Mouse (Mus musculus) cerebellum, adult 18-20 months (tissue): ENCODE data around the gene Csf2rb2.
"Not testable (repeated sequence)": the region's sequence is repeated elsewhere in the genome, so short reads cannot be mapped to it uniquely, and the experiment has no call there.

ENCODE experiments used
- DNase-seq, 2 experiments: peaks; one replicate each; pipeline ENCODE4 v3.0.0; 2021

Gene Csf2rb2

DNA sequence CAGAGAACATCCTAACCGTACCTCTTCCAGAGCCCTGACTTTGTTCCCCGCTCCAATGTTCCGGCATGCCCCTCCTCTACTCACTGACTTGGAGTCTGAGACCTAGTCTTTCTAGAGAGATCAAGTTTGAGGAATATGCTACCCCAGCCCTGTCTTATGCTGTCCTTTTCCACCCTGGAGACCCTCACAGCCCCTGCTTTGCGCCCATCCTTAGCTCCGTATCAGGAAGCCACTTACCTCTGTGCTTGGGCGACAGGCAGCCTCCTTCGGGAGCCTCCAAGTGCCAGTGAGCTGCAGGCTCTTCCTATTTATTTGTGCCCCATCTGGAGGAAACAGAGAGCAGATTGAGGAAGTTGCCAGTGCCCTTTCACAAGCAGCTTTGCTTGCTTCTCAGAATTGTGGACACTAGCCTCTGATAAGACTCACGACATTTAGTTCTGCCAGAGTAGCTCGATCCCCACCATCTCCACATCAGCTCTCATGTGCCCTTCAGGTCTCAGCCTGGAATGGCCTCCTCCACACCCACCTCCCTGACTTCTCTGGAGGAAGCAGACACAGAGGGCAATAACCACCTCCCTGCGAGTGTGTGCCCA, at the start of gene Csf2rb2:
Gene Csf2rb2, minus strand, starts transcription at position 381 of the 593 bp plus-strand sequence.
- no peak for DNase-seq

DNA sequence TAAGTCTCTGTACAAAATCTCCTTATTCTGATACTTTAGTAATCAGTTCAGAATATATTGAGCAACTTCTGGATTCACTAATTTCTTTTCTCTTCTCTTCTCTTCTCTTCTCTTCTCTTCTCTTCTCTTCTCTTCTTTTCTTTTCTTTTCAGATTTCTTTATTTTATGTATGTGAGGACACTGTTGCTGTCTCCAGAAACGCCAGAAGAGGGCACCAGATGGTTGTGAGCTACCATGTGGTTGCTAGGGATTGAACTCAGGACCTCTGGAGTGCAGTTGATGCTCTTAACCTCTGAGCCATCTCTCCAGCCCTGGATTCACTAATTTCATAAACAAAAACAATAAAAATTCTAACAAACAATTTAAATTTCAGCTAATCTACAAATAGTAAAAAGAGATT, 49.4 kb upstream of the Csf2rb2 start:
- DNase-seq = peak; percentile 37 to 39

DNA sequence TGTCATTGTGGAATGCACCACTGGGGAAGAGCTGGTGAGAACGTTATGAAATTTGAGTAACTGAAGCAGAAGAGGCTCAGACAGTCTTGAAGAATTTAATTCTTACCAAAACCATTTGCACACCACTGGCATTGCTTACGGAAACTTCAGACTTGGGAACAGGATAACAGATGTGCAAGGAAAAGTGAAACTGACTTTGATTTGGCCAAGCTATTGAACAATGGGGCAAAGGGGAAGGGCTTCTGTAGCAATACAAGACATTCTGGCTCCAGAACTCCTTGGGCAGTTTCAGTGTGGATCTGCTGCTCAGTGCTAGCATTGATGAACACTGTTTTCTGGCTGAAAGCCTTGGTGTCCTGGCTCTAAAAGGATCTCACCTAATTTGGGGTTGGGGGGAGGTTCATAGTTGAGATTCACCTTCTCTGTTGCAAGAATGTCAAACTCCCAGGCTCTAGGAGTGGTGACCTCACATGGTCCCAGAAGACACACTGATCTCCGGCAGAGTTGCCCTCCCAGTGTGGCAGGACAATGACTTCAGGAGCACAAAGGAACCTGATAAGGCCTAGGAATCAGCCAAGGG, 46.2 kb upstream of the Csf2rb2 start:
- no peak for DNase-seq

DNA sequence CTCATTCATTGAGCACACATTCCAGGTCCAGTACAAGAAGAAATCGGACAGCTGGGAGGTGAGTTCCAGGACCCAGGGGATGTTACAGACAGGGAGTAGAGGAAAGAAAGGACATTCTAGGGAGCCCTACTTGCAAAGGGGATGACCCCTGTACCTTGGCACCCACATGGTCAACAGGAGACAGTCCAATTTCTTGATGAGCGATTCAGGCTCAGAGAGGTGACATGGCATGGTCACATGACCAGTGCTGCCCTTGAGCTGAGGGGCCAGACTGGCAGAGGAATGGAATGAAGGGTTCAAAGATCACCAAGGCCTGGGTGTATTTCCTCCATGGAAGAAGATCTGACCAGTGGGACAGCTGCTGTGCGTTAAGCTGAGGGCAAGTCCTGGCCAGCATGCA, 39.0 kb upstream of the Csf2rb2 start:
- DNase-seq = no peak

DNA sequence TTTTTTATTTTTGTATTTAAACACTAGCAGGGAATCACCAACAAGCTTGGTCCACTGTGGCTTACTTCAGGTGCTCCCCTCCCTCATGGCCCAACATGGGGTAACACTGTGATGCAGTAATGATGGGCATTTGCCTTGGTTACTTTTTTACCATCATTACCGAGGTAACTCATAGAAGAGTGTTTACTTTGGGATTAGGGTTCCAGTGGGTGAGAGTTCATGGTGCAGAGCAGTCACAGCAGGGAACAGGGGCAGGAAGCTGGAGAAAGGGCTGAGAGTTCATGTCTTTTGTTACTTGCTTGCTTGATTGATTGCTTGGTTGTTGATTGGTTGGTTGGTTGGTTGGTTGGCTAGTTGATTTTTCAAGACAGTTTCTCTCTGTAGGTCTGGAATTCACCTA, 38.2 kb upstream of the Csf2rb2 start:
- no peak for DNase-seq

DNA sequence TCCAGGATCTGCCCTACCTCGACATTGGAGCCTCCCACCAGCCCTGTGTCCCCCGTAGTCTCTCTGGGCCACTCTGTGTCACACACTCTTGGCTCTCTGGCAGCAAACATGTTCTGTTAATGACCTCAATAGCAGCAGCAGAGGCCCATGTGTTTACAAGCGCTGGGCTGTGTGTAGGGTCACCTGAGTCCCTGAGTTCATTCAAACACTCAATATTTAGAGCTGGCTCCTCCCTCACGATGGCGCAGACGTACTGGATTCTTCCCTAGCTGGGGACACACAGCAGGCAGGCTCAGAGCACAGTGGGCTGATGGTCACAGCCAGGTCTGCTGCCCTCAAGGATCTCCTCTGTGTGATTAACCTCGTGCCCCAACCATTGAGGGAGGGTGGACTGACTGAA, 35.4 kb upstream of the Csf2rb2 start:
- DNase-seq = not testable (repeated sequence)

DNA sequence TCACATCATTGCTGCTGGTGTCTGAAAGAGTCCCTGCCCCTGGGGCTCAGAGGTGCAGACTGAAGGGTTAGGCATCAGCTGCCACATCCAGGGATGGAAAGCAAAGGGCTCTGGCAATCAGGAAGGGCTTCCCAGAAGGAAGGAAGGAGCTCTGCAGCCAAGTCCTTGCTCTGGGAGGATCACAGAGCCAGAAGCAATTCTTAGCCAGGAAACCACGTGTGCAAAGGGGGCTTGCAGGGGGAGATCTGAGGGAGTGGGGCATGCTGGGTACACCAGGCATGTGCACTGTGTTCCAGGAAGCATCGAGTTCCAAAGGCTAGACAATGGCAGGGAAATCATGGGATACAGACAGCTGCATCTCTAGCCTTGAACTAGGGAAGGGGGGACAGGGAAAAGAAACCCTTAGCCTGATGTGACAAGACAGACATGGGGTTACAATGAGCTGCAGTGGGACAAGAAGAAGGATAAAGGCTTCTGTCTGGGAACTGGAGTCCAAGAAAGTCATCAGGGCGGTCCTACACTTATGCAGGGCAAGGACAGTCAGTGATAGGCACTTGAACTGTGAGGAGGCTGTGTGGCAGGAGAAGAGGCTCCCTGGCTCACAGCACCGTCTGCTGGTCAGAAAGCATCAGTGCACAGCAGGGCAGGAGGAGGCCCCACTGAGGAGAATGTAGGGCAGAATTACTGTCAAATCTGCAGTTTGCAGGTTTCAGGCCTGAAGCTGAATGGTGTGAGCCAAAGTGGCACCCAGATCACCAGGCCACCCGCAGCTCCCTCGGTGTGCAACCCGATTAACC, 34.3 kb upstream of the Csf2rb2 start:
- peak; percentile 46 to 52 for DNase-seq

DNA sequence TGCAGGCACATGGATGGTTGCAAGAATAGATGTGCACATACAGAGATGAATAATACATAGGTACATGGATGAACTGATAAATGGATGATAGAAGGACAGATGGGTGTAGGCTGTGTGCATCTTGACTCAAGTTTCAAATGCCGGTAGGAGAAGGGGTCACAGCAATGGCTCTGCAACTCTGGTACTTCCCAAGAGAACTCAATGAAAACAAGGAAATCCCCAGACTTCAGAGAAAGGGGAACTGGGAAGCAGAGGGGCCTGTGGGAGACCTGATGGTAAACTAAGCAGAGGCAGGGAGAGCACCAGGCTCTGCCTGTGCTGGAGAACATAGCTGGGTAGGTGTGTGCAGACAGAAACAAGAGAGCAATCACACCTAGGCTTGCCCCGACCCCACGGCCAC, 28.9 kb upstream of the Csf2rb2 start:
- no peak for DNase-seq

DNA sequence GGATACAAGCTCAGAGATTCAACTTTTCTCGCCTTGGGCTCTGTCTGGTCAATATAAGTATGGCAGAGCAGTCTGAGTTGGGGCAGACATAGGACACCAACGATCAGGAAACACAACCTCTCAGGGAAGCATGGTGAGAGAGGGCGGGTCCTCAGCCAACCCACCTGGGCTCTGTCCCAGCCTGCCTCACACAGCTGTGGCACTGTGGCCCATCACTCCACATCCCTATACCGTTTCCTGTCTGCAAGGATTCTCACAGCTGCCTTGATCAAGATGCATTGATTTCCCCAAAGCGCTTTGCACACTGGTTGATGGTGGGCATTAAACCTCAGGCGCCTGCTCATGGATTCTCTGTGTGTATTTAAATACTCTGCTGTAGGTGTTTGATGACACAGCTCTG, 27.5 kb upstream of the Csf2rb2 start:
- no peak for DNase-seq

DNA sequence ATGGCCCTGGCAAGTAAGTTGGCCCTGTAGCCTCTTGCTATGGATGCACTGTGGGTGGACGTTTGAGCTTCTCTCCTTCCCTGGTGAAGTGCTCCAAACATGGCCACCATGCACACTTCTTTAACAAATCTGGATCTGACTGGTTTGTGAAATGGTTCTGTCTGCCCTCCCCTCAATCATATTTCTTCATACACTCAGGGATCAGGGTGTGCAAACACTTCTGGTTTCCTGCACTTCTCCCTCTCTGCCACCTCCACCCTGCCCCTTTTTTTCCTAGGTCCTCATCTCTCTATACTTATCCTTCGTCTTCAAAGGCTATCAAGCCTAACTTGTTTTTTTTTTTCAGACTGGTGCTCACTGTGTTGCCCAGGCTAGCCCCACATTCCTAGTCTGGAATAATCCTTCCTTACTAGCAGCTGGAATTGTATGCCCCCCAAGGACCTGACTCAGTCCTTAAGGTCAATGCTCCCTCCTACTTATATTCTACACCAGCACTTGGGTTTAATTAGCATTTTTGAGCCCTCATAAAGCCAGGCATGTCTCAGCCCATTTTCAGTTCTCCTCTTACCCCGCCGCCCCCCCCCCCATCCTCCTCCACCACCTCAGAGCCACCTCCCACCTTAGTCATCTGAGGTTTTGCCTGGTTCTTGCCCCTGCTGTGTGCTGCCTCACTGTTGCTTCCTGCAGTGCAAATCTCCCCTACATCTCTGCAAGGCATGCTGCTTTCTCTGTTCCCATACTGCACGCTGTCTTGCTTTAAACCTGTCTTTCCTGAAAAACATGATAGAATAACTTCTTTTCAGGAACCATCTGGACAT, 26.2 kb upstream of the Csf2rb2 start:
- DNase-seq = no peak

DNA sequence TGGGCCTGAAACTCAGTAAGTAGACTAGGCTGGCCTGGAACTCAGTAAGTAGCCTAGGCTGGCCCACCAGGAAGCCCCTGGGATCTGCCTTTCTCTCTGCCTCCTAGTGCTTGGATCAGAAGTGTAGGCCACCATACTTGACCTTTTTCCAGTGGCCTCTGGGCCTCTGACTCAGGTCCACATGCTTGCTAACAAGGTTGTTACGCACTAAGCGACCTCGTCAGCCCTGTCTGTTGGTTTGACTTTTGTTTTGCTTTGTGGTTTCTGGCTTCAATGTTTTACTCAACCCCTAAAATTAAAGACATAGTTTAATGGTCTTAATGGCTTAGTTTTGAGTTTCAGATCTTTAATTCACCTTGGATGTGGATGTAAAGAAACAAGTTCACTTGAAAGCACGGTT, 25.2 kb upstream of the Csf2rb2 start:
- DNase-seq = no peak

DNA sequence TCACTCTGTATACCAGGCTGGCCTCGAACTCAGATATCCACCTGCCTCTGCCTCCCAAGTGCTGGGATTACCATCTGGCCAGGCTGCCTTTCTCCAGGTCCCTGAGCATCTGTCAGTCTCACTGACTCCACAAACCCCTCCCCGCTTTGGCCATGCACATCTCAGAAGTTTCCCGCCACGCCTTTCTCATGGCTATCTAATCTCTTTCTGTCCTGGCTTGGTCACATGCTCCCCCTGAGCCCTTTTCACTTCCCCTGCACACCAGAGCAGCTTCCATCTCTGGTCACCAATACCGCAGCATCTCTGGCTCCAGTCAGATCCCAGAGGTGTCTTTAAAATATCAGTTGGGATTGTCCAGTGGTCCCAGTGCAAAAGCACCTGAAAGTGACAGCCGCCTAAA, 24.5 kb upstream of the Csf2rb2 start:
- DNase-seq = not testable (repeated sequence)

DNA sequence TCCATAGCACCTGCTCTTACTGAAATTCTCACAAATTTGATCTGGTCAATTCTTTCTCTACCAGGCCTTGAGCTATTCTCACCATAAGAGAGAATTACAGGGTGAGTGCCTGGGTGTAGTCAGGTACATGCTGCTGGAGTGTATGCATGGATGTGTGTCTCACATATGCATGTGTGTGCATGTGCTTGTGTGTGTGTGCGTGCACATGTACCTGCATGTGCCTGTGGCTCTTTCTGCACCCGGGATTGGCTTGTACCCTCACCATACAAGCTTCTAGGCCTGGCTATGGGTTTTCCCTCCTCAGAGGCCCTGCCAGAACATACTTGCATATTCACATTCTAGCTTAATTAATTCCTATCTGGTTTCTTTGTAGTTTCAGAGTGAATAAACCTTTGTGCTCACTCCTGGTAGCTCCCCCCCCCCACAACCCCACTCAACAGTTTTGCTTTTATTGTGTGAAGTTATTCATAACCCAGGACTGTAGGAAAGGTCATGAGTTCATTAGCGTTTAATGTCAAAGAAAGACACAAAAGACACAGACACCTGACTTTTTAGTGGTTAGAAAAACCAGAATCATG, 23.1 kb upstream of the Csf2rb2 start:
- no peak for DNase-seq

DNA sequence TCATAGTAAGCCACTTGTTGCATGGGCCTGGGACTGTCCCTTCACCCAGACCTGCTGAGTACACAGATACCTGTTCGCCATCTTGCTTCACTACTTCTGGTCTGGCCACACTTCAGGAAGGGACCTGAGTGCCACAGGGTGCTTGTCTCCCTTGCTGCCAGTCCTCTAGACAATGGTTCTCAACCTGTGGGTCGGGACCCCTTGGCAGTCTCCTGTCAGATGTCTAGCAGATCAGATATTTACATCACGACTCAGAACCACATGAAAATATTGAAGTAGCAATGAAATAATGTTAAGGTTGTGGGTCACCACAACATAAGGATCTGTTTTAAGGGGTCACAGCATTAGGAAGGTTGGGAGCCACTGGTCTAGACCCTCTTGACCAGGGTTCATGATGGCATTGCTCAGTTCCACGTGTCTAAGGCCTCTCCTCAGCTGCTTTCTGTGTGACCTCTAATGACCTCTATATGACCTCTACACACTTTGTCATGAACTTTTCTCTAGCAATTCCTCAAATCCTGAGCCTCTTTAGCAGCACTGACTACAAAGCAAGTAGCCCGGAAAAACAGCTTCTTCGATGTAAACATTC, 22.3 kb upstream of the Csf2rb2 start:
- not testable (repeated sequence) for DNase-seq

DNA sequence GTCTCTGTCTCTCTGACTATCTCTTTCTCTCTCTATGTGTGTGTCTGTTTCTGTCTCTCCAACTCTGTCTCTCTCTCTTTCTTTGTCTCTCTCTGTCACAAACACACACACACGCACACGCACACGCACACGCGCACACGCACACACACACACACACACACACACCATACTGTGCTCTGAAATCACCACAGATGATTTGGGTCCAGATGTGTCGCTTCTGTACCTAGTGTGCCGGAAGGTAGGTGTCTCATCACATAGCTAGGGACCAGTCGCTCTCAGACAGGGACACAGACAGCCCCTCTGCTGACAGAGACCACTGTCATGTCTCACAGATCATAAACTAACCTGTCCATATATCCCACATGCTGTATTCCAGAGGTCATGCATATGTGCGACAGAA, 21.2 kb upstream of the Csf2rb2 start:
- no peak for DNase-seq

DNA sequence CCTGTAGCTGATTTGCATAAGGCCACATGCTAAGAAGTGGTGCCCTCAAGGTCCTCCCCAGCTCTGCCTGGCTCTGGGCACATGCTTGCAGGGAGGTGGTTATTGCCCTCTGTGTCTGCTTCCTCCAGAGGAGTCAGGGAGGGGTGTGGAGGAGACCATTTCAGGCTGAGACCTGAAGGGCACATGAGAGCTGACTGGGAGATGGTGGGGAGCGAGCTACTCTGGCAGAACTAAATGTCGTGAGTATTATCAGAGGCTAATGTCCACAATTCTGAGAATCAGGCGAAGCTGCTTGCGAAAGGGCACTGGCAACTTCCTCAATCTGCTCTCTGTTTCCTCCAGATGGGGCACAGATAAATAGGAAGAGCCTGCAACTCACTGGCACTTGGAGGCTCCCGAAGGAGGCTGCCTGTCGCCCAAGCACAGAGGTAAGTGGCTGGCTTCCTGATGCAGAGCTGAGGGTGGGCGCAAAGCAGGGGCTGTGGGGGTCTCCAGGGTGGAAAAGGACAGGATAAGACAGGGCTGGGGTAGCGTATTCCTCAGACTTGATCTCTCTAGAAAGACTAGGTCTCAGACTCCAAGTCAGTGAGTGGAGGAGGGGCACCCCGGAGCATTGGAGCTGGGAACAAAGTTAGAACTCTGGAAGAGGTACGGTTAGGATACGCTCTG, 20.3 kb upstream of the Csf2rb2 start, which contains the start of gene Csf2rb:
Gene Csf2rb, plus strand, starts transcription at position 82 of the 669 bp plus-strand sequence.
- no peak for DNase-seq

DNA sequence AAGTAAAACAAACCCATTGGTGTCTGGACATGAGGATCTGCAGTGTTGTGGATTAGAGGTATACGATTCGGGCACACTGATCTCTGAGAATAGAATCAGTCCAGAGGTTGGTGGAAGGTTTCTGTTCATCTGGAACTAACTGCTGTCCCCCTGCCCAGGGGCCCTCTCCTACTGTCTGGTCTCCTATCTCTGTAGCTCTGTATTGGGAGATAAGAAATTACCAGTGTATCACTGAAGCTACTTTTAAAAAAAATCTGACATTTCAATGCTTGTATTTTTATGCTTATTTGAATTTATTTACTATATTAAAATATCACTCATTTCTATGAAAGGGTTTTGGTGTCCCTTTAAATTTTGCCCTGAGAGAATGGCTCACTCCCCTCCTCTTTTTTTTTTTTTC, 18.8 kb upstream of the Csf2rb2 start:
- no peak for DNase-seq

DNA sequence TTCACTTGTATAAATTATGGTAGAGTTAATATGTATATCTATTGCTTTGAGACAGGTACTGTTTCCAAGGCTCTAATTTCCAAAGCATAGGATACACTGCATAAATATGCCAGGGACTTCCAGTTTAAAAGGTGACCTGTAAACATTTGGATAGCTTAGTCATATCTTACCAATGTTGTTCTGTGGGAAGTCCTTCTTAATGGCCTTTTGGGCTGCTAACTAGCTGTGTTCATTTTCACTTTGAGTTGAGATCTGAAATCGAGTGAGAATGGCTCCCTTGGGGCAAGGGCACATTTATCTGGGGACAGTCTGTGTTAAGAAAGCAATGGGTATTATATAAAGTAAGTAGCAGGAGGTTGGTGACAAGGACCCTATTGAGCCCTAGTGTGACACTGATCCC, 17.8 kb upstream of the Csf2rb2 start:
- no peak for DNase-seq

DNA sequence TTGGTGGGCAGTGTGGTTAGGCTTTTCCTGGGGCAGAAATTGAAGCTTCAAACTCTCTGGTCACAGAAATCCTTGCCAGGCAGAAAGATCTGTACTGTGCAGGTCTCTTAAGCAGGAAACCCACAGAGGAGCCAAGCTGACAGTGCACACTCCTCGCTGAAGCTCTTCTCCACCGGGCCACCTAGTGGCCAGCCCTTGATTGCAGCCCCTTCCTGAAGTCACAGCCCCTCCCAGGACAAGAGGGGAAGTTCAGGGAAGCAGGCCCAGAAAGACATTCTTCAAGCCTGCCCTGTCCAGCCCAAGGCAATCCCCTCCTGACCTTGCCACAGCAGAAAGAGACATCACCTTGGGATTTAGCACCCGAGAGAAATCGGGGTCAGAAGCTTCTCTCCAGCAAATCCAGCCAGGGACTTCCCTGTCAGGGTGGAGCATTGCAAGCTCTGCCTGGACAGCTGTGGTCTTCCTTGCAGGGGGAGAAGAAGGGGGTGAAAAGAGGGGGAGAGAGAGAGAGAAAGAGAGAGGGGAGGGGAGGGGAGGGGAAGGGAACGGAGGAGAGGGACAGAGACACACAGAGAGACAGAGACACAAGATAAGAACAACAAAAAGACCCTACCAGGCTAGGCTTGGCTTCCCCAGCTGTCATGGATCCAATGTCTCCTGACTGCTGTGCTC, 15.4 kb upstream of the Csf2rb2 start:
- peak; percentile 27 to 48 for DNase-seq

DNA sequence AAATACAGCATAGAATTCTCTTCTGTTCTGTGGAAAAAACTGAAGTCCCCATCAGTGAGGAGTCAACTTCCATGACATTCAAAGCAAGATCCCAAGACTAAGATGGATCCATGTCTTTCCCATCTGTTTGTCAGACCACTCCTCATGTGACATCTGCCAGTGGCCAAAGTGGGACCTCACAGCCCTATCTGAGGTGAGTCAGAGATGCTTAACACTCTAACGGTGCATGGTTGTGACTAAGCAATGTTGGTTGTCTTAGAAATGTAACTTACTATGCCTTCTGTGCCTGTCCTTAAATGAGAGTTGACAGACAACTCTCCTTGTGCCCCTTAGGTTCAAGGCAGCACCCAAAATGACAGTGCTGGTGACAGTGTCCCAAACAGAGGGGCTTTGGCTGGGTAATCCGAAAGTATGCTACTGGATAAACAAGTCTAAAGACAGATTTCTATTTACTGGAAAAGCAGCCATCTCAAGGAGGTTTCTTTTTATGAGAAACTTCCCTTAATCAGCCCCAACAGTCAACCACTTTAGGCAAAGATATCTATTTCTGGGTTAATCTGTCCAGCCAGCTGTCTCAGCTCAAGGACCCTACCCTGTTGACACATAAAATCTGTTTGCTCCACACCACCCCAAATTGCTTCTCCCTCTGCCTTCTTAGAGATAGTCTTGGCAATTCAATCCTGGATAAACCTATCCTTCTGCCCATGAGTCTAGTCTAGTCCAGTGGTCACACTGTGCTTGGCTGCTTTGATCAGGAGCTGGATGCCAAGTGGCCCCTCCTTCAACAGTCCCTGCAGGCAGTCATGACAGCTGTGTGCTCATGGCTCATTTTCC, 13.0 kb upstream of the Csf2rb2 start:
- not testable (repeated sequence) for DNase-seq
